Mouse (Mus musculus): ENCODE results near the gene Gngt1. TPM values are rescaled to one million over a fixed set of nuclear protein-coding genes. Genes with fewer than 3 reads are reported as not detected.
A peak's percentile ranks its signal among the peaks of the same experiment; 100 is the strongest.

Gngt1 gene
- polyA plus RNA-seq, 1 experiment from 2014 or later = 0.24 TPM

GRCm38 (mm10) chr6:4000716-4001115 lies 7.1 kb downstream of the Gngt1 start:
- Histone ChIP-seq H3K9ac (ENCODE audit: low read depth, low read length) (no peak overlapping the region), H3K9me3 (ENCODE audit: control insufficient read depth, low read length) (no peaks in the 10 kb centered on the region), H3K36me3 (ENCODE audit: control insufficient read depth, insufficient read depth, low read length) (no peaks in the 10 kb centered on the region), H3K27ac (replicated peaks; ENCODE audit: low read depth, low read length) (no peak overlapping the region), H3K4me3 (ENCODE audit: low read depth, low read length) (no peak overlapping the region), H3K4me1 (ENCODE audit: control insufficient read depth, insufficient read depth, low read length) (peaks cover 15% of the 10 kb centered on the region; the same call in 1 of the 2 replicates), H3K4me2 (ENCODE audit: low read depth, low read length) (no peak overlapping the region), H3K27me3 (replicated peaks; ENCODE audit: control insufficient read depth, insufficient read depth, low read length) (no peaks in the 10 kb centered on the region)
- DNase-seq (ENCODE audit: low spot score) (no peak), ATAC-seq (ENCODE audit: low read depth) (no peak)
- WGBS = 76% methylated on average over 3 of the region's 3 CpGs

GRCm38 (mm10) chr6:4003445-4003844 lies 9.9 kb downstream of the Gngt1 start:
- 31% methylated on average over 4 of the region's 4 CpGs for whole genome bisulfite sequencing

GRCm38 (mm10) chr6:4003890-4004306 lies 10.3 kb downstream of the Gngt1 start, which contains the start of gene Gng11:
Gene Gng11 (plus strand): TSS chr6:4003904.
- peak; percentile 82 for ATAC-seq (ENCODE audit: low read depth)
- no peaks in the 10 kb centered on the region for H3K36me3 ChIP-seq (ENCODE audit: control insufficient read depth, insufficient read depth, low read length)
- DNase-seq (ENCODE audit: low spot score) = peak; percentile 76
- H3K27ac ChIP-seq (replicated peaks; ENCODE audit: low read depth, low read length) = peak within 1 kb of the TSS; percentile 87
- no peaks in the 10 kb centered on the region for H3K9me3 ChIP-seq (ENCODE audit: control insufficient read depth, low read length)
- peak within 1 kb of the TSS; percentile 76 for H3K4me2 ChIP-seq (ENCODE audit: low read depth, low read length)
- H3K27me3 ChIP-seq (replicated peaks; ENCODE audit: control insufficient read depth, insufficient read depth, low read length) = no peaks in the 10 kb centered on the region
- 2% methylated on average over 18 of the region's 19 CpGs for WGBS
- H3K4me1 ChIP-seq (ENCODE audit: control insufficient read depth, insufficient read depth, low read length) = peaks cover 15% of the 10 kb centered on the region; the same call in 1 of the 2 replicates
- H3K9ac ChIP-seq (ENCODE audit: low read depth, low read length) = peak within 1 kb of the TSS; percentile 82
- peak within 1 kb of the TSS; percentile 53 for H3K4me3 ChIP-seq (ENCODE audit: low read depth, low read length)

More at GRCm38 (mm10) chr6:4003445-4003844, 9.9 kb downstream of the Gngt1 start:
- Histone ChIP-seq H3K4me3 (ENCODE audit: low read depth, low read length) (peak overlapping the region; percentile 53), H3K36me3 (ENCODE audit: control insufficient read depth, insufficient read depth, low read length) (no peaks in the 10 kb centered on the region), H3K9ac (ENCODE audit: low read depth, low read length) (peak overlapping the region; percentile 82; the same call in 1 of the 2 replicates), H3K4me1 (ENCODE audit: control insufficient read depth, insufficient read depth, low read length) (peaks cover 15% of the 10 kb centered on the region; the same call in 1 of the 2 replicates), H3K9me3 (ENCODE audit: control insufficient read depth, low read length) (no peaks in the 10 kb centered on the region), H3K4me2 (ENCODE audit: low read depth, low read length) (peak overlapping the region; percentile 76; the same call in 1 of the 2 replicates), H3K27me3 (replicated peaks; ENCODE audit: control insufficient read depth, insufficient read depth, low read length) (no peaks in the 10 kb centered on the region), H3K27ac (replicated peaks; ENCODE audit: low read depth, low read length) (peak overlapping the region; percentile 87; the same call in 1 of the 2 replicates)
- no peak for ATAC-seq (ENCODE audit: low read depth)
- DNase-seq (ENCODE audit: low spot score) = peak; percentile 17

GRCm38 (mm10) chr6:4004808-4005207 lies 11.2 kb downstream of the Gngt1 start:
- H3K4me3 ChIP-seq (ENCODE audit: low read depth, low read length) = peak overlapping the region; percentile 53
- no peak for DNase-seq (ENCODE audit: low spot score)
- no peaks in the 10 kb centered on the region for H3K9me3 ChIP-seq (ENCODE audit: control insufficient read depth, low read length)
- H3K27me3 ChIP-seq (replicated peaks; ENCODE audit: control insufficient read depth, insufficient read depth, low read length) = no peaks in the 10 kb centered on the region
- no peak for ATAC-seq (ENCODE audit: low read depth)
- H3K4me1 ChIP-seq (ENCODE audit: control insufficient read depth, insufficient read depth, low read length) = peaks cover 15% of the 10 kb centered on the region; the same call in 1 of the 2 replicates
- H3K9ac ChIP-seq (ENCODE audit: low read depth, low read length) = peak overlapping the region; percentile 42; the same call in 1 of the 2 replicates
- H3K36me3 ChIP-seq (ENCODE audit: control insufficient read depth, insufficient read depth, low read length) = no peaks in the 10 kb centered on the region
- 60% methylated on average over 2 of the region's 2 CpGs for WGBS
- H3K4me2 ChIP-seq (ENCODE audit: low read depth, low read length) = peak overlapping the region; percentile 76
- H3K27ac ChIP-seq (replicated peaks; ENCODE audit: low read depth, low read length) = peak overlapping the region; percentile 87

- WGBS = 46% methylated on average over 2 of the region's 2 CpGs
- Histone ChIP-seq H3K27ac (replicated peaks; ENCODE audit: low read depth, low read length) (no peak overlapping the region), H3K9ac (ENCODE audit: low read depth, low read length) (no peak overlapping the region), H3K27me3 (replicated peaks; ENCODE audit: control insufficient read depth, insufficient read depth, low read length) (no peaks in the 10 kb centered on the region), H3K4me3 (ENCODE audit: low read depth, low read length) (no peak overlapping the region), H3K4me2 (ENCODE audit: low read depth, low read length) (no peak overlapping the region), H3K9me3 (ENCODE audit: control insufficient read depth, low read length) (no peaks in the 10 kb centered on the region), H3K4me1 (ENCODE audit: control insufficient read depth, insufficient read depth, low read length) (peaks cover 7% of the 10 kb centered on the region; the same call in 1 of the 2 replicates), H3K36me3 (ENCODE audit: control insufficient read depth, insufficient read depth, low read length) (no peaks in the 10 kb centered on the region)
- ATAC-seq (ENCODE audit: low read depth) = no peak
- peak; percentile 9 for DNase-seq (ENCODE audit: low spot score)
These were observed 15.0 kb downstream of the Gngt1 start for GRCm38 (mm10) chr6:4008501-4009040.

- no peak overlapping the region for H3K4me3 ChIP-seq (ENCODE audit: low read depth, low read length)
- H3K27ac ChIP-seq (replicated peaks; ENCODE audit: low read depth, low read length) = no peak overlapping the region
- no peak for ATAC-seq (ENCODE audit: low read depth)
These were observed 16.0 kb downstream of the Gngt1 start for GRCm38 (mm10) chr6:4009548-4009947.

GRCm38 (mm10) chr6:4022645-4023044 lies 29.1 kb downstream of the Gngt1 start:
- ATAC-seq (ENCODE audit: low read depth) (no peak), DNase-seq (ENCODE audit: low spot score) (no peak)
- Histone ChIP-seq H3K4me2 (ENCODE audit: low read depth, low read length) (no peak overlapping the region), H3K4me1 (ENCODE audit: control insufficient read depth, insufficient read depth, low read length) (no peaks in the 10 kb centered on the region), H3K9me3 (ENCODE audit: control insufficient read depth, low read length) (no peaks in the 10 kb centered on the region), H3K27ac (replicated peaks; ENCODE audit: low read depth, low read length) (no peak overlapping the region), H3K27me3 (replicated peaks; ENCODE audit: control insufficient read depth, insufficient read depth, low read length) (no peaks in the 10 kb centered on the region), H3K9ac (ENCODE audit: low read depth, low read length) (no peak overlapping the region), H3K4me3 (ENCODE audit: low read depth, low read length) (no peak overlapping the region), H3K36me3 (ENCODE audit: control insufficient read depth, insufficient read depth, low read length) (no peaks in the 10 kb centered on the region)
- 71% methylated on average over 1 of the region's 1 CpGs for WGBS

More at GRCm38 (mm10) chr6:4009548-4009947, 16.0 kb downstream of the Gngt1 start:
- Histone ChIP-seq H3K36me3 (ENCODE audit: control insufficient read depth, insufficient read depth, low read length) (no peaks in the 10 kb centered on the region), H3K4me1 (ENCODE audit: control insufficient read depth, insufficient read depth, low read length) (peaks cover under 1% of the 10 kb centered on the region; the same call in 1 of the 2 replicates), H3K4me2 (ENCODE audit: low read depth, low read length) (no peak overlapping the region), H3K27me3 (replicated peaks; ENCODE audit: control insufficient read depth, insufficient read depth, low read length) (no peaks in the 10 kb centered on the region), H3K9me3 (ENCODE audit: control insufficient read depth, low read length) (no peaks in the 10 kb centered on the region), H3K9ac (ENCODE audit: low read depth, low read length) (no peak overlapping the region)
- DNase-seq (ENCODE audit: low spot score) = peak; percentile 34

GRCm38 (mm10) chr6:4026367-4026766 lies 32.8 kb downstream of the Gngt1 start:
- H3K4me1 ChIP-seq (ENCODE audit: control insufficient read depth, insufficient read depth, low read length) = no peaks in the 10 kb centered on the region
- no peak overlapping the region for H3K4me2 ChIP-seq (ENCODE audit: low read depth, low read length)
- H3K36me3 ChIP-seq (ENCODE audit: control insufficient read depth, insufficient read depth, low read length) = no peaks in the 10 kb centered on the region
- H3K4me3 ChIP-seq (ENCODE audit: low read depth, low read length) = no peak overlapping the region
- 43% methylated on average over 2 of the region's 2 CpGs for WGBS
- no peaks in the 10 kb centered on the region for H3K9me3 ChIP-seq (ENCODE audit: control insufficient read depth, low read length)
- H3K27me3 ChIP-seq (replicated peaks; ENCODE audit: control insufficient read depth, insufficient read depth, low read length) = no peaks in the 10 kb centered on the region
- ATAC-seq (ENCODE audit: low read depth) = no peak
- H3K27ac ChIP-seq (replicated peaks; ENCODE audit: low read depth, low read length) = no peak overlapping the region
- no peak for DNase-seq (ENCODE audit: low spot score)
- H3K9ac ChIP-seq (ENCODE audit: low read depth, low read length) = no peak overlapping the region

- ATAC-seq (ENCODE audit: low read depth) = no peak
- no peak overlapping the region for H3K27ac ChIP-seq (replicated peaks; ENCODE audit: low read depth, low read length)
- 81% methylated on average over 3 of the region's 3 CpGs for WGBS
- H3K36me3 ChIP-seq (ENCODE audit: control insufficient read depth, insufficient read depth, low read length) = no peaks in the 10 kb centered on the region
- H3K4me1 ChIP-seq (ENCODE audit: control insufficient read depth, insufficient read depth, low read length) = no peaks in the 10 kb centered on the region
- H3K4me2 ChIP-seq (ENCODE audit: low read depth, low read length) = no peak overlapping the region
- H3K9ac ChIP-seq (ENCODE audit: low read depth, low read length) = no peak overlapping the region
- no peak for DNase-seq (ENCODE audit: low spot score)
- no peaks in the 10 kb centered on the region for H3K27me3 ChIP-seq (replicated peaks; ENCODE audit: control insufficient read depth, insufficient read depth, low read length)
- H3K4me3 ChIP-seq (ENCODE audit: low read depth, low read length) = no peak overlapping the region
- no peaks in the 10 kb centered on the region for H3K9me3 ChIP-seq (ENCODE audit: control insufficient read depth, low read length)
These were observed 37.4 kb downstream of the Gngt1 start for GRCm38 (mm10) chr6:4030956-4031355.

All from embryonic facial prominence, embryonic 14.5 days (tissue).